Mouse (Mus musculus): Measurements from ENCODE around the gene Tmem230. TPM values are rescaled to one million over a fixed set of nuclear protein-coding genes. Genes with fewer than 3 reads are reported as not detected.

Gene Tmem230
- polyA plus RNA-seq, 1 experiment from 2014 or later = 54.2 TPM

GRCm38 (mm10) chr2:132203773-132204172 is 43.8 kb downstream of the Tmem230 start:
- no peak for DNase-seq (ENCODE audit: low spot score)
- no peak for ATAC-seq (ENCODE audit: insufficient number of reproducible peaks, low FRiP score, low TSS enrichment, low read depth)
- no peaks in the 10 kb centered on the region for H3K36me3 ChIP-seq (ENCODE audit: control insufficient read depth, insufficient read depth, low read length)
- no peak overlapping the region for H3K4me2 ChIP-seq (ENCODE audit: low read depth, severe bottlenecking)
- H3K27ac ChIP-seq (replicated peaks; ENCODE audit: low read depth, low read length) = no peak overlapping the region
- H3K4me3 ChIP-seq (ENCODE audit: low read depth, low read length) = no peak overlapping the region
- H3K27me3 ChIP-seq (ENCODE audit: control insufficient read depth, insufficient read depth, low read length) = no peaks in the 10 kb centered on the region
- no peak overlapping the region for H3K9ac ChIP-seq (ENCODE audit: low read length)
- WGBS = 72% methylated on average over 3 of the region's 3 CpGs
- H3K4me1 ChIP-seq (ENCODE audit: control insufficient read depth, insufficient read depth, low read length) = no peaks in the 10 kb centered on the region
- no peaks in the 10 kb centered on the region for H3K9me3 ChIP-seq (ENCODE audit: control insufficient read depth, low read length)

GRCm38 (mm10) chr2:132203186-132203585 is 44.4 kb downstream of the Tmem230 start:
- Histone ChIP-seq H3K9ac (ENCODE audit: low read length) (no peak overlapping the region), H3K27me3 (ENCODE audit: control insufficient read depth, insufficient read depth, low read length) (no peaks in the 10 kb centered on the region), H3K9me3 (ENCODE audit: control insufficient read depth, low read length) (no peaks in the 10 kb centered on the region), H3K36me3 (ENCODE audit: control insufficient read depth, insufficient read depth, low read length) (no peaks in the 10 kb centered on the region), H3K4me2 (ENCODE audit: low read depth, severe bottlenecking) (no peak overlapping the region), H3K4me1 (ENCODE audit: control insufficient read depth, insufficient read depth, low read length) (no peaks in the 10 kb centered on the region), H3K4me3 (ENCODE audit: low read depth, low read length) (no peak overlapping the region), H3K27ac (replicated peaks; ENCODE audit: low read depth, low read length) (no peak overlapping the region)
- ATAC-seq (ENCODE audit: insufficient number of reproducible peaks, low FRiP score, low TSS enrichment, low read depth) = no peak
- no peak for DNase-seq (ENCODE audit: low spot score)
- 85% methylated on average over 3 of the region's 3 CpGs for WGBS

- 46% methylated on average over 9 of the region's 9 CpGs for WGBS
- Histone ChIP-seq H3K9ac (ENCODE audit: low read length) (no peak overlapping the region), H3K9me3 (ENCODE audit: control insufficient read depth, low read length) (no peaks in the 10 kb centered on the region), H3K4me3 (ENCODE audit: low read depth, low read length) (no peak overlapping the region), H3K27me3 (ENCODE audit: control insufficient read depth, insufficient read depth, low read length) (no peaks in the 10 kb centered on the region), H3K4me2 (ENCODE audit: low read depth, severe bottlenecking) (no peak overlapping the region), H3K36me3 (ENCODE audit: control insufficient read depth, insufficient read depth, low read length) (no peaks in the 10 kb centered on the region), H3K27ac (replicated peaks; ENCODE audit: low read depth, low read length) (no peak overlapping the region), H3K4me1 (ENCODE audit: control insufficient read depth, insufficient read depth, low read length) (no peaks in the 10 kb centered on the region)
- ATAC-seq (ENCODE audit: insufficient number of reproducible peaks, low FRiP score, low TSS enrichment, low read depth) (no peak), DNase-seq (ENCODE audit: low spot score) (no peak)
Measured at GRCm38 (mm10) chr2:132198017-132198933, 49.3 kb downstream of the Tmem230 start.

GRCm38 (mm10) chr2:132195602-132196001 is 52.0 kb downstream of the Tmem230 start:
- Histone ChIP-seq H3K4me3 (ENCODE audit: low read depth, low read length) (no peak overlapping the region), H3K4me2 (ENCODE audit: low read depth, severe bottlenecking) (no peak overlapping the region), H3K9me3 (ENCODE audit: control insufficient read depth, low read length) (no peaks in the 10 kb centered on the region), H3K27me3 (ENCODE audit: control insufficient read depth, insufficient read depth, low read length) (no peaks in the 10 kb centered on the region), H3K27ac (replicated peaks; ENCODE audit: low read depth, low read length) (no peak overlapping the region), H3K4me1 (ENCODE audit: control insufficient read depth, insufficient read depth, low read length) (no peaks in the 10 kb centered on the region), H3K36me3 (ENCODE audit: control insufficient read depth, insufficient read depth, low read length) (no peaks in the 10 kb centered on the region), H3K9ac (ENCODE audit: low read length) (no peak overlapping the region)
- ATAC-seq (ENCODE audit: insufficient number of reproducible peaks, low FRiP score, low TSS enrichment, low read depth) (no peak), DNase-seq (ENCODE audit: low spot score) (no peak)
- 73% methylated on average over 2 of the region's 2 CpGs for WGBS

GRCm38 (mm10) chr2:132190602-132191161 is 56.9 kb downstream of the Tmem230 start:
- Histone ChIP-seq H3K27me3 (ENCODE audit: control insufficient read depth, insufficient read depth, low read length) (no peaks in the 10 kb centered on the region), H3K4me3 (ENCODE audit: low read depth, low read length) (no peak overlapping the region), H3K9me3 (ENCODE audit: control insufficient read depth, low read length) (no peaks in the 10 kb centered on the region), H3K27ac (replicated peaks; ENCODE audit: low read depth, low read length) (no peak overlapping the region), H3K9ac (ENCODE audit: low read length) (no peak overlapping the region), H3K4me1 (ENCODE audit: control insufficient read depth, insufficient read depth, low read length) (no peaks in the 10 kb centered on the region), H3K4me2 (ENCODE audit: low read depth, severe bottlenecking) (no peak overlapping the region), H3K36me3 (ENCODE audit: control insufficient read depth, insufficient read depth, low read length) (no peaks in the 10 kb centered on the region)
- 66% methylated on average over 3 of the region's 3 CpGs for WGBS
- DNase-seq (ENCODE audit: low spot score) = no peak
- no peak for ATAC-seq (ENCODE audit: insufficient number of reproducible peaks, low FRiP score, low TSS enrichment, low read depth)

Other genes starting within 250 kb of the Tmem230 start
- gene Rassf2, start 217.5 kb downstream of the Tmem230 start, polyA plus RNA-seq (2014; fragmentation: Nextera tagmentation; extraction: Ambion mirVana) = 6.9 and 8.5 TPM in 2 replicates
- gene Slc23a2, start 102.7 kb downstream of the Tmem230 start, polyA plus RNA-seq (2014; fragmentation: Nextera tagmentation; extraction: Ambion mirVana) = 9.7 and 12.0 TPM in 2 replicates
- gene Pcna, start 5.5 kb upstream of the Tmem230 start, polyA plus RNA-seq (2014; fragmentation: Nextera tagmentation; extraction: Ambion mirVana) = 409 and 410 TPM in 2 replicates
- gene Cds2, start 15.3 kb upstream of the Tmem230 start, polyA plus RNA-seq (2014; fragmentation: Nextera tagmentation; extraction: Ambion mirVana) = 27.3 and 27.4 TPM in 2 replicates
- gene Prokr2, start 137.6 kb upstream of the Tmem230 start, polyA plus RNA-seq (2014; fragmentation: Nextera tagmentation; extraction: Ambion mirVana) = 2.0 and 2.7 TPM in 2 replicates

Data from limb, embryonic 11.5 days (tissue).